Mouse (Mus musculus) ES-Bruce4 (cell line): Measurements from ENCODE around the gene Bpgm. TPM values are rescaled to one million over a fixed set of nuclear protein-coding genes. Genes with fewer than 3 reads are reported as not detected.

Experiments
- H3K27ac ChIP-seq: 2 replicates; pipeline ENCODE4 v1.5.1; 2012; ENCODE audit warnings: low read length, inconsistent platforms; ENCODE audit not compliant: insufficient read depth
- H3K27me3 ChIP-seq: 2 replicates; pipeline ENCODE4 v1.6.1; 2012; ENCODE audit warnings: mild to moderate bottlenecking, low read length, inconsistent platforms; ENCODE audit not compliant: control insufficient read depth, poor library complexity, insufficient read depth, severe bottlenecking
- H3K36me3 ChIP-seq: 2 replicates; pipeline ENCODE4 v1.6.1; 2012; ENCODE audit warnings: inconsistent platforms, mild to moderate bottlenecking, low read length, moderate library complexity; ENCODE audit not compliant: control insufficient read depth, poor library complexity, insufficient read depth, severe bottlenecking
- H3K4me1 ChIP-seq: one replicate; pipeline ENCODE4 v1.8.1; 2011; ENCODE audit warnings: low read length; ENCODE audit not compliant: control insufficient read depth, insufficient read depth
- H3K4me3 ChIP-seq: 2 replicates; pipeline ENCODE4 v1.5.1; 2011; ENCODE audit warnings: low read depth, mild to moderate bottlenecking, low read length
- H3K9ac ChIP-seq: 2 replicates; pipeline ENCODE4 v1.6.1; 2012; ENCODE audit warnings: low read depth, mild to moderate bottlenecking, inconsistent platforms; ENCODE audit not compliant: poor library complexity, severe bottlenecking
- H3K9me3 ChIP-seq: replicated peaks from 2 replicates; pipeline ENCODE4 v1.6.1; 2012; ENCODE audit warnings: mild to moderate bottlenecking, low read length, inconsistent platforms; ENCODE audit not compliant: control insufficient read depth, poor library complexity, insufficient read depth, severe bottlenecking
- CTCF ChIP-seq: IDR thresholded peaks from one replicate; pipeline ENCODE4 v1.8.1; 2011; ENCODE audit warnings: low read depth, low read length
- EP300 ChIP-seq: IDR thresholded peaks from 2 replicates; pipeline ENCODE4 v1.6.1; 2011; ENCODE audit warnings: low read depth, low read length; ENCODE audit not compliant: insufficient read depth
- POLR2A ChIP-seq: IDR thresholded peaks from one replicate; pipeline ENCODE4 v1.8.1; 2011; ENCODE audit warnings: low read length; ENCODE audit not compliant: insufficient read depth
- polyA plus RNA-seq: library from polyadenylated mRNA; stranded (reverse); fragments of >200 nt; gene quantifications from 2 replicates; pipeline ENCODE4 v1.2.4, GENCODE M21; 2011; ENCODE audit warnings: low read depth; ENCODE audit not compliant: missing spikeins, insufficient read depth, insufficient read length

Bpgm gene
- polyA plus RNA-seq, 1 experiment = 24.0 TPM

DNA sequence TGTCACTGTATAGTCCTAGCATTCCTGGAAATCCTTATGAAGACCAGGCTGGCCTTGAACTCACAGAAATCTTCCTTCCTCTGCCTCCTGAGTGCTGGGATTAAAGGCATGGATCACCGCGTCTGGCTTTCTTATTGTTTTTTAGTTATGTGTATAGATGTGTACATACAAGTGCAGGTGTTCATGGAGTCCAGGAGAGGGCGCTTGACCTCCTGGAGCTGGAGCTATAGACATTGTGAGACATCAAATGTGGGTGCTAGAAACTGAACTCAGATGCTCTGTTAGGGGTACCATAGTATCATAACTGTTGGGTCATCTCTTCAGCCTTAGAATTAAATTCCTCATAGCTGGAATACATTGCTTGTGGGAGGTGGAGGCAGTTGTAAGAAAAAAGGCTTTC lies 2.0 kb upstream of the Bpgm start:
- no peak for TF ChIP-seq POLR2A
- peak; percentile 40 for TF ChIP-seq CTCF
- no peak for TF ChIP-seq EP300
- no peaks in the 10 kb centered on the region for H3K4me1 ChIP-seq
- no peak overlapping the region for H3K9ac ChIP-seq
- no peaks in the 10 kb centered on the region for H3K27me3 ChIP-seq
- no peak overlapping the region for H3K27ac ChIP-seq
- H3K4me3 ChIP-seq = no peak overlapping the region
- no peaks in the 10 kb centered on the region for H3K36me3 ChIP-seq
- no peaks in the 10 kb centered on the region for H3K9me3 ChIP-seq

DNA sequence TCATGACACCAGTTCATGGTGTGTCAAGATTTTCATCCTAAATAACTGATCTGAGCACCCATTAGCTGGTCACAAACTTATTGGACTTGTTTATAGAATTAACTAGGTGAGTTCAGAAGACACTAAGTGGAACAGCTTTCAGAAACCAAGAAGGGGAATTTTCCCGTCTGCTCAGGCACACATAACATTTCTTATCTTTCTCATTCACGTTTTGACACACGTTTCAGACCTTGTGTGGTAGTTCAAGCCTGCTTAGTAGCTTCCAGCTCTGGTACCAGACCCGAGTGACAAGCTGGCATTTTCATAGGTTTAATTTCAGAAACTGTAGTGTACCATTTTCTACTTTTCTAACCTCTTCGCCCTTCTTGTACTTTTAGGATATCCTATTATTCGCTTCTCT lies 616 bp upstream of the Bpgm start:
- Histone ChIP-seq H3K9me3 (no peaks in the 10 kb centered on the region), H3K9ac (peak overlapping the region; percentile 49), H3K27me3 (no peaks in the 10 kb centered on the region), H3K27ac (no peak overlapping the region), H3K4me3 (peak overlapping the region; percentile 81; the same call in 1 of the 2 replicates), H3K4me1 (no peaks in the 10 kb centered on the region), H3K36me3 (no peaks in the 10 kb centered on the region)
- TF ChIP-seq EP300 = no peak
- no peak for TF ChIP-seq CTCF
- no peak for TF ChIP-seq POLR2A

DNA sequence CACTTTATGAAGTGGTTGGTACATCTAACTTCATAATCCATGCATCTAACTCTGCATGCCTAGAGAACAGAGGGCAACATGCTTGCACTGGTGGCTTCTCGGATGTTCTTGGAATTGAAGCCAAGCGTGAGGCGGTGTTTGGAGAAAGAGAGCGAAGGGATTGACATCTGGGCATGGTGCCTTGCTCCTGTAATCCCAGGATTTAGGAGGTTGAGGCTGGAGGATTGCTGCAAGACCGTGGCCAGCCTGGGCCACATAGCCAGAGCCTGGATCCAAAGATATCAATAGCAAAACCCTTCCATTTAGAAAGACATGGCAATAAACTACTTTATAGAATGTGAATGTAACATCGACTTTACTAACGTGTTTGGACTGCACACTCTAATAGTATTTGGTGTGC lies 2.0 kb downstream of the Bpgm start:
- Histone ChIP-seq H3K27me3 (no peaks in the 10 kb centered on the region), H3K27ac (no peak overlapping the region), H3K9ac (no peak overlapping the region), H3K4me1 (no peaks in the 10 kb centered on the region), H3K4me3 (no peak overlapping the region), H3K9me3 (no peaks in the 10 kb centered on the region), H3K36me3 (no peaks in the 10 kb centered on the region)
- TF ChIP-seq EP300 (no peak), CTCF (no peak), POLR2A (no peak)

DNA sequence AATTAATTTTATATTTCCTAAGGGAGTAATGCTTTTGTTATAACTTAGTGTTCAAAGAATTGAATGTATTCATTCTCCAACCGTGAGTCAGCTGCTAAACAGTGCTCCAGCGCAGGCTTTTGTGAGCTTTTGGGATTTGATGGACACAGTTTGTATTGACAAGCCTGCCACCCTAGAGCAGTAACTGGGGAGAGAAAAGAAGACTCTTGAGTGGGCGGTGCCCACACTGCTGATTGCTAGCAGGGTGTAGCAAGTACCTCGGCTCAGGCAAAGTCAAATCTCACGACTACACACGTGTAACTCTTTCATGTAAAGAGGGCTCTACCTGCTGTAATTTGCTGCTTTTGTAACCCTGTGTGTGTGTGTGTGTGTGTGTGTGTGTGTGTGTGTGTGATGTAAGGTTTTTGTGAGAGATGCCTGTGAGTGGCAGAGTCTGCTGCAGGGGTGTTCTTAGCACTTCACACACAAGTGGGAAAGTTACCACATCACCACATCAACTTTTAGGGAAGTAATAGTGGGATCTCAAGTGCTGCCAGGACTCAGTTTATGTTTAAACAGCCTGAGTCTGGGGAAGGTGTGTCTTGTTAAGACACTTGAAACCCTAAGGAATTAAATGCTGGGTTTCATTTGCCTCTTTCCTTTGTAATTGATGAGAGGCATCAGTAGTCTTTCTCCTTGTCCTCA lies 2.8 kb downstream of the Bpgm start:
- H3K36me3 ChIP-seq = no peaks in the 10 kb centered on the region
- H3K9ac ChIP-seq = no peak overlapping the region
- no peak overlapping the region for H3K4me3 ChIP-seq
- no peaks in the 10 kb centered on the region for H3K27me3 ChIP-seq
- H3K9me3 ChIP-seq = no peaks in the 10 kb centered on the region
- no peak overlapping the region for H3K27ac ChIP-seq
- no peaks in the 10 kb centered on the region for H3K4me1 ChIP-seq
- TF ChIP-seq POLR2A (no peak), CTCF (no peak), EP300 (no peak)

GRCm38 (mm10) chr6:34479531-34479930 lies 3.5 kb downstream of the Bpgm start:
- Histone ChIP-seq H3K9ac (no peak overlapping the region), H3K9me3 (no peaks in the 10 kb centered on the region), H3K4me3 (no peak overlapping the region), H3K27me3 (no peaks in the 10 kb centered on the region), H3K36me3 (no peaks in the 10 kb centered on the region), H3K27ac (no peak overlapping the region), H3K4me1 (no peaks in the 10 kb centered on the region)
- TF ChIP-seq CTCF (no peak), EP300 (no peak), POLR2A (no peak)

DNA sequence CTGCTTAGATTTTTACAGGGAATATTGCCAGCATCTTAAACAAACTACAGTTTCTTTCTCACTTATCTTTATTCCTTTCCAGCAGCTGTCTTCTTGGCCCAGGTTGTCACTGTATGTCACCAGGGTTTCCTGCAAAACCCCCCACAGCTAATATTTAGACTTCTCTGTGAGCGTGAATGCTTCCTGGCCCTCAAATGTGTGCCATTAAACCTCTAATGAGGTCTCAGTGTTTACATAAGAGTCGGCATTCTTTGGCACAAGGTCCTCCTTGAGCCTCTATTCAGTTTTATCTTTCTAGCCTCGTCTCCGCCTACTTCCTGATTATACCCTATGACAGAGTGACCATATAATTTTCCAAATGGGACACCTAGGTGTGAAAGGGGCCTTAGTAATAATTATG lies 4.7 kb downstream of the Bpgm start:
- Histone ChIP-seq H3K9ac (no peak overlapping the region), H3K36me3 (no peaks in the 10 kb centered on the region), H3K27ac (no peak overlapping the region), H3K9me3 (no peaks in the 10 kb centered on the region), H3K27me3 (no peaks in the 10 kb centered on the region), H3K4me1 (no peaks in the 10 kb centered on the region), H3K4me3 (no peak overlapping the region)
- TF ChIP-seq POLR2A = no peak
- no peak for TF ChIP-seq EP300
- no peak for TF ChIP-seq CTCF
